Mouse (Mus musculus): ENCODE measurements at regions not wholly inside any gene's neighbourhood (a gene's known extent, or its start where the extent isn't known, plus 50 kb on each side); places are given as distances from the start of the nearest gene placed in this dataset.

- TF ChIP-seq FLI1 (IDR thresholded peaks at IDR 0.05; ENCODE audit: low read length) (no peak), GATA1 (IDR thresholded peaks at IDR 0.05; ENCODE audit: borderline replicate concordance, low read length) (no peak)
- H3K4me3 ChIP-seq (replicated peaks), result no peak overlapping the region
- H3K36me3 ChIP-seq (replicated peaks; ENCODE audit: low read length), result no peaks in the 10 kb centered on the region
- no peaks in the 10 kb centered on the region for H3K27me3 ChIP-seq (replicated peaks)
- no peaks in the 10 kb centered on the region for H3K9me3 ChIP-seq
- H3K4me1 ChIP-seq, result no peaks in the 10 kb centered on the region
These were observed 162.2 kb downstream of the Gm5426 start for GRCm38 (mm10) chr10:96298566-96298965.

GRCm38 (mm10) chr10:96305701-96306100 is 169.3 kb downstream of the Gm5426 start:
- no peak overlapping the region for H3K4me3 ChIP-seq (replicated peaks)
- H3K9me3 ChIP-seq, result 0 out of 2 replicates have a peak, but pooled peaks cover 3% of the 10 kb centered on the region
- no peaks in the 10 kb centered on the region for H3K27me3 ChIP-seq (replicated peaks)
- no peak for TF ChIP-seq GATA1 (IDR thresholded peaks at IDR 0.05; ENCODE audit: borderline replicate concordance, low read length)
- TF ChIP-seq FLI1 (IDR thresholded peaks at IDR 0.05; ENCODE audit: low read length), result no peak
- peaks cover 4% of the 10 kb centered on the region; the same call in 1 of the 2 replicates for H3K4me1 ChIP-seq
- no peaks in the 10 kb centered on the region for H3K36me3 ChIP-seq (replicated peaks; ENCODE audit: low read length)

GRCm38 (mm10) chr10:96308713-96309445 is 172.5 kb downstream of the Gm5426 start:
- H3K4me1 ChIP-seq, result peaks cover 4% of the 10 kb centered on the region; the same call in 1 of the 2 replicates
- TF ChIP-seq FLI1 (IDR thresholded peaks at IDR 0.05; ENCODE audit: low read length) (no peak), GATA1 (IDR thresholded peaks at IDR 0.05; ENCODE audit: borderline replicate concordance, low read length) (no peak)
- H3K36me3 ChIP-seq (replicated peaks; ENCODE audit: low read length), result no peaks in the 10 kb centered on the region
- peaks cover 17% of the 10 kb centered on the region for H3K9me3 ChIP-seq
- no peaks in the 10 kb centered on the region for H3K27me3 ChIP-seq (replicated peaks)
- no peak overlapping the region for H3K4me3 ChIP-seq (replicated peaks)

- TF ChIP-seq FLI1 (IDR thresholded peaks at IDR 0.05; ENCODE audit: low read length) (no peak), GATA1 (IDR thresholded peaks at IDR 0.05; ENCODE audit: borderline replicate concordance, low read length) (no peak)
- Histone ChIP-seq H3K4me3 (replicated peaks) (no peak overlapping the region), H3K36me3 (replicated peaks; ENCODE audit: low read length) (no peaks in the 10 kb centered on the region), H3K27me3 (replicated peaks) (no peaks in the 10 kb centered on the region), H3K4me1 (peaks cover 4% of the 10 kb centered on the region; the same call in 1 of the 2 replicates), H3K9me3 (peaks cover 17% of the 10 kb centered on the region)
These were observed 173.4 kb downstream of the Gm5426 start for GRCm38 (mm10) chr10:96309766-96310165.

- no peaks in the 10 kb centered on the region for H3K9me3 ChIP-seq
- H3K27me3 ChIP-seq (replicated peaks), result no peaks in the 10 kb centered on the region
- H3K4me1 ChIP-seq, result peaks cover 4% of the 10 kb centered on the region
- no peak overlapping the region for H3K4me3 ChIP-seq (replicated peaks)
- H3K36me3 ChIP-seq (replicated peaks; ENCODE audit: low read length), result no peaks in the 10 kb centered on the region
- TF ChIP-seq FLI1 (IDR thresholded peaks at IDR 0.05; ENCODE audit: low read length) (no peak), GATA1 (IDR thresholded peaks at IDR 0.05; ENCODE audit: borderline replicate concordance, low read length) (no peak)
These were observed 188.9 kb downstream of the Gm5426 start for GRCm38 (mm10) chr10:96325297-96325696.

GRCm38 (mm10) chr10:96330639-96331487 is 194.5 kb downstream of the Gm5426 start:
- TF ChIP-seq GATA1 (IDR thresholded peaks at IDR 0.05; ENCODE audit: borderline replicate concordance, low read length) (no peak), FLI1 (IDR thresholded peaks at IDR 0.05; ENCODE audit: low read length) (no peak)
- no peaks in the 10 kb centered on the region for H3K9me3 ChIP-seq
- no peak overlapping the region for H3K4me3 ChIP-seq (replicated peaks)
- H3K4me1 ChIP-seq, result no peaks in the 10 kb centered on the region
- H3K36me3 ChIP-seq (replicated peaks; ENCODE audit: low read length), result no peaks in the 10 kb centered on the region
- H3K27me3 ChIP-seq (replicated peaks), result peaks cover 3% of the 10 kb centered on the region

GRCm38 (mm10) chr10:96332731-96333201 is 196.4 kb downstream of the Gm5426 start:
- Histone ChIP-seq H3K27me3 (replicated peaks) (peaks cover 3% of the 10 kb centered on the region), H3K4me1 (peaks cover 2% of the 10 kb centered on the region; the same call in 1 of the 2 replicates), H3K9me3 (no peaks in the 10 kb centered on the region), H3K36me3 (replicated peaks; ENCODE audit: low read length) (no peaks in the 10 kb centered on the region), H3K4me3 (replicated peaks) (no peak overlapping the region)
- TF ChIP-seq FLI1 (IDR thresholded peaks at IDR 0.05; ENCODE audit: low read length), result no peak
- TF ChIP-seq GATA1 (IDR thresholded peaks at IDR 0.05; ENCODE audit: borderline replicate concordance, low read length), result no peak

GRCm38 (mm10) chr10:96333224-96333623 is 196.8 kb downstream of the Gm5426 start:
- no peaks in the 10 kb centered on the region for H3K9me3 ChIP-seq
- peaks cover 3% of the 10 kb centered on the region for H3K27me3 ChIP-seq (replicated peaks)
- H3K4me1 ChIP-seq, result peaks cover 7% of the 10 kb centered on the region
- no peak for TF ChIP-seq FLI1 (IDR thresholded peaks at IDR 0.05; ENCODE audit: low read length)
- no peak for TF ChIP-seq GATA1 (IDR thresholded peaks at IDR 0.05; ENCODE audit: borderline replicate concordance, low read length)
- H3K4me3 ChIP-seq (replicated peaks), result no peak overlapping the region
- H3K36me3 ChIP-seq (replicated peaks; ENCODE audit: low read length), result no peaks in the 10 kb centered on the region

GRCm38 (mm10) chr10:96336271-96336670 is 199.9 kb downstream of the Gm5426 start:
- H3K4me3 ChIP-seq (replicated peaks), result no peak overlapping the region
- H3K27me3 ChIP-seq (replicated peaks), result peaks cover 3% of the 10 kb centered on the region
- peaks cover 15% of the 10 kb centered on the region for H3K4me1 ChIP-seq
- TF ChIP-seq GATA1 (IDR thresholded peaks at IDR 0.05; ENCODE audit: borderline replicate concordance, low read length), result no peak
- no peak for TF ChIP-seq FLI1 (IDR thresholded peaks at IDR 0.05; ENCODE audit: low read length)
- no peaks in the 10 kb centered on the region for H3K9me3 ChIP-seq
- no peaks in the 10 kb centered on the region for H3K36me3 ChIP-seq (replicated peaks; ENCODE audit: low read length)

All from megakaryocyte, embryonic 14.5 days (primary cell).